Mouse (Mus musculus): Measurements from ENCODE around the gene Lin7b. TPM values are rescaled to one million over a fixed set of nuclear protein-coding genes. Genes with fewer than 3 reads are reported as not detected.
A peak's percentile ranks its signal among the peaks of the same experiment; 100 is the strongest.

The Lin7b gene
- polyA plus RNA-seq, 1 experiment: 0.94 TPM

- H3K27me3 ChIP-seq (ENCODE audit: control insufficient read depth, insufficient read depth, insufficient read length): peaks cover 22% of the 10 kb centered on the region
- H3K79me2 ChIP-seq (ENCODE audit: control insufficient read depth, insufficient read depth): no peaks in the 10 kb centered on the region
- no peaks in the 10 kb centered on the region for H3K36me3 ChIP-seq (ENCODE audit: control insufficient read depth, insufficient read depth)
- H3K4me3 ChIP-seq (ENCODE audit: insufficient read depth, poor library complexity, severe bottlenecking): peak within 1 kb of the TSS; percentile 23
- TF ChIP-seq CTCF (IDR thresholded peaks at IDR 0.05; ENCODE audit: control insufficient read depth, insufficient read depth, insufficient read length) (no peak), MYOD1 (IDR thresholded peaks at IDR 0.05; ENCODE audit: control insufficient read depth, insufficient read length, low read depth) (no peak), FOSL1 (IDR thresholded peaks at IDR 0.05; ENCODE audit: insufficient read depth, low read length, poor library complexity, severe bottlenecking) (no peak), USF1 (IDR thresholded peaks at IDR 0.05; ENCODE audit: low read depth) (no peak), MAX (IDR thresholded peaks at IDR 0.05) (no peak), MYOG (IDR thresholded peaks at IDR 0.05; ENCODE audit: control insufficient read depth, extremely low read depth, insufficient read length) (no peak), CEBPB (IDR thresholded peaks at IDR 0.05; ENCODE audit: low read depth) (no peak)
- no peaks in the 10 kb centered on the region for H3K79me3 ChIP-seq (ENCODE audit: low read depth)
- H3ac ChIP-seq (ENCODE audit: control insufficient read depth, insufficient read length, low read depth): peak within 1 kb of the TSS; percentile 56
Observed at GRCm38 (mm10) chr7:45413113-45413863, 42.9 kb upstream of the Lin7b start, which contains the start of gene Ntf5. Gene Ntf5, plus strand, starts transcription at chr7:45413695.

GRCm38 (mm10) chr7:45412421-45412820 is 42.0 kb upstream of the Lin7b start:
- TF ChIP-seq FOSL1 (IDR thresholded peaks at IDR 0.05; ENCODE audit: insufficient read depth, low read length, poor library complexity, severe bottlenecking) (no peak), MYOD1 (IDR thresholded peaks at IDR 0.05; ENCODE audit: control insufficient read depth, insufficient read length, low read depth) (no peak), CEBPB (IDR thresholded peaks at IDR 0.05; ENCODE audit: low read depth) (no peak), MAX (IDR thresholded peaks at IDR 0.05) (no peak), CTCF (IDR thresholded peaks at IDR 0.05; ENCODE audit: control insufficient read depth, insufficient read depth, insufficient read length) (no peak), MYOG (IDR thresholded peaks at IDR 0.05; ENCODE audit: control insufficient read depth, extremely low read depth, insufficient read length) (no peak), USF1 (IDR thresholded peaks at IDR 0.05; ENCODE audit: low read depth) (no peak)
- peaks cover 27% of the 10 kb centered on the region for H3K27me3 ChIP-seq (ENCODE audit: control insufficient read depth, insufficient read depth, insufficient read length)
- H3K79me2 ChIP-seq (ENCODE audit: control insufficient read depth, insufficient read depth): no peaks in the 10 kb centered on the region
- no peak overlapping the region for H3ac ChIP-seq (ENCODE audit: control insufficient read depth, insufficient read length, low read depth)
- no peak overlapping the region for H3K4me3 ChIP-seq (ENCODE audit: insufficient read depth, poor library complexity, severe bottlenecking)
- H3K79me3 ChIP-seq (ENCODE audit: low read depth): no peaks in the 10 kb centered on the region
- no peaks in the 10 kb centered on the region for H3K36me3 ChIP-seq (ENCODE audit: control insufficient read depth, insufficient read depth)

- no peak overlapping the region for H3K4me3 ChIP-seq (ENCODE audit: insufficient read depth, poor library complexity, severe bottlenecking)
- TF ChIP-seq MYOD1 (IDR thresholded peaks at IDR 0.05; ENCODE audit: control insufficient read depth, insufficient read length, low read depth): no peak
- TF ChIP-seq USF1 (IDR thresholded peaks at IDR 0.05; ENCODE audit: low read depth): no peak
- no peak for TF ChIP-seq CTCF (IDR thresholded peaks at IDR 0.05; ENCODE audit: control insufficient read depth, insufficient read depth, insufficient read length)
- no peak for TF ChIP-seq FOSL1 (IDR thresholded peaks at IDR 0.05; ENCODE audit: insufficient read depth, low read length, poor library complexity, severe bottlenecking)
- TF ChIP-seq CEBPB (IDR thresholded peaks at IDR 0.05; ENCODE audit: low read depth): peak; percentile 67
- TF ChIP-seq MYOG (IDR thresholded peaks at IDR 0.05; ENCODE audit: control insufficient read depth, extremely low read depth, insufficient read length): no peak
- H3ac ChIP-seq (ENCODE audit: control insufficient read depth, insufficient read length, low read depth): no peak overlapping the region
- no peaks in the 10 kb centered on the region for H3K36me3 ChIP-seq (ENCODE audit: control insufficient read depth, insufficient read depth)
- no peaks in the 10 kb centered on the region for H3K79me3 ChIP-seq (ENCODE audit: low read depth)
- H3K27me3 ChIP-seq (ENCODE audit: control insufficient read depth, insufficient read depth, insufficient read length): peaks cover 31% of the 10 kb centered on the region
- no peaks in the 10 kb centered on the region for H3K79me2 ChIP-seq (ENCODE audit: control insufficient read depth, insufficient read depth)
Observed at GRCm38 (mm10) chr7:45409497-45410163, 39.2 kb upstream of the Lin7b start.

GRCm38 (mm10) chr7:45408949-45409348 is 38.6 kb upstream of the Lin7b start:
- no peaks in the 10 kb centered on the region for H3K79me2 ChIP-seq (ENCODE audit: control insufficient read depth, insufficient read depth)
- peaks cover 31% of the 10 kb centered on the region for H3K27me3 ChIP-seq (ENCODE audit: control insufficient read depth, insufficient read depth, insufficient read length)

GRCm38 (mm10) chr7:45408351-45408750 is 38.0 kb upstream of the Lin7b start:
- no peak overlapping the region for H3K4me3 ChIP-seq (ENCODE audit: insufficient read depth, poor library complexity, severe bottlenecking)
- H3K36me3 ChIP-seq (ENCODE audit: control insufficient read depth, insufficient read depth): no peaks in the 10 kb centered on the region
- H3ac ChIP-seq (ENCODE audit: control insufficient read depth, insufficient read length, low read depth): no peak overlapping the region
- H3K79me3 ChIP-seq (ENCODE audit: low read depth): no peaks in the 10 kb centered on the region
- no peak for TF ChIP-seq USF1 (IDR thresholded peaks at IDR 0.05; ENCODE audit: low read depth)
- no peak for TF ChIP-seq CTCF (IDR thresholded peaks at IDR 0.05; ENCODE audit: control insufficient read depth, insufficient read depth, insufficient read length)
- TF ChIP-seq MAX (IDR thresholded peaks at IDR 0.05): no peak
- TF ChIP-seq CEBPB (IDR thresholded peaks at IDR 0.05; ENCODE audit: low read depth): no peak
- no peak for TF ChIP-seq FOSL1 (IDR thresholded peaks at IDR 0.05; ENCODE audit: insufficient read depth, low read length, poor library complexity, severe bottlenecking)
- TF ChIP-seq MYOD1 (IDR thresholded peaks at IDR 0.05; ENCODE audit: control insufficient read depth, insufficient read length, low read depth): no peak
- no peak for TF ChIP-seq MYOG (IDR thresholded peaks at IDR 0.05; ENCODE audit: control insufficient read depth, extremely low read depth, insufficient read length)
- peaks cover 31% of the 10 kb centered on the region for H3K27me3 ChIP-seq (ENCODE audit: control insufficient read depth, insufficient read depth, insufficient read length)
- no peaks in the 10 kb centered on the region for H3K79me2 ChIP-seq (ENCODE audit: control insufficient read depth, insufficient read depth)

More at GRCm38 (mm10) chr7:45408949-45409348, 38.6 kb upstream of the Lin7b start:
- Histone ChIP-seq H3K36me3 (ENCODE audit: control insufficient read depth, insufficient read depth) (no peaks in the 10 kb centered on the region), H3ac (ENCODE audit: control insufficient read depth, insufficient read length, low read depth) (no peak overlapping the region), H3K79me3 (ENCODE audit: low read depth) (no peaks in the 10 kb centered on the region), H3K4me3 (ENCODE audit: insufficient read depth, poor library complexity, severe bottlenecking) (no peak overlapping the region)
- TF ChIP-seq CEBPB (IDR thresholded peaks at IDR 0.05; ENCODE audit: low read depth) (no peak), USF1 (IDR thresholded peaks at IDR 0.05; ENCODE audit: low read depth) (no peak), MYOD1 (IDR thresholded peaks at IDR 0.05; ENCODE audit: control insufficient read depth, insufficient read length, low read depth) (no peak)

Data from C2C12 (cell line).